Mouse (Mus musculus) cerebellum, postnatal 36 days (tissue): ENCODE data around the gene Slc4a1ap.
"Not testable (repeated sequence)": the region's sequence is repeated elsewhere in the genome, so short reads cannot be mapped to it uniquely, and the experiment has no call there.

Experiments used
- DNase-seq, 2 experiments: peaks; one replicate each; pipeline ENCODE4 v3.0.0; 2021 to 2022; ENCODE audit warnings: mixed read lengths in 2 of 2

Slc4a1ap gene

GRCm38 (mm10) chr5:31567951-31568657 lies 41.3 kb downstream of the Slc4a1ap start:
- DNase-seq, result no peak

GRCm38 (mm10) chr5:31571023-31571608 lies 44.3 kb downstream of the Slc4a1ap start:
- DNase-seq, result peak; percentile 29 to 45

DNA sequence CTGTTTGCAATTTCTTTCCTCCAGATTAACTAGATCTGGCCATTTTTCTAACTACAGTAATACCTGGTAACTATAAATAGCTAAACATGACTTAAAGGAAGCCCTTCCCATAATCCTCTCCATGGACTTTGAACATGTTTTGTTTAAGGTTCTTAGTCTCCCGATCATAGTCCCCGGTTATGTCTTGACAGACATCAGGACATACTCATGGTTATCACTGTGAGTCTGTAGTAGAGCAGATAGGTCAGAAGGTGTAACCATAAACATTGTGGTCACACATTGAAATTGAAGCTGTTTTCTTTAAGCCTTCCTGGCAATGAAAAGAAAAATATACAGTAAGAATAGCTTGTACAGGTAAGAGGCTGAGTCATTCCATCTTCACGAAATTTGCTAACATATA lies 46.9 kb downstream of the Slc4a1ap start:
- DNase-seq, result no peak

GRCm38 (mm10) chr5:31576539-31576975 lies 49.8 kb downstream of the Slc4a1ap start:
- no peak for DNase-seq

DNA sequence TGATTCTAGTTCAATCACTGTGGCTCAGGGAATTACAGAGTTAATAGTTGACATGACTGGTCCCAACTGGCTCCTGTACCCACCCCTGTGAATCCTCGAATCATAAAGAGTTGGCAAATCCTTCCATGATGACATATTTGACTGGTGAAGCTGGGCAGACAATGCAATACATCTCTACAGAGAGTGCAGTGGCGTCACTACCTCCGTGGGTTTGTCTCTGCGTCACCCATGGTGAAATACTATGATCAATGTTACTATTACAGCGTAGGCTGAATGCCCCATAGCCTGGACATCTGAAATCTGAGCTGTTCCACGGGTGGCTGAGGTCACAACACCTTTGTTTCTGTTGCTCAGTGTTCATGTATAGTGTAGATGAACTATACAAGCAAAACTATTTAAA lies 54.5 kb downstream of the Slc4a1ap start:
- DNase-seq, result no peak

- DNase-seq, result no peak
These were observed 55.1 kb downstream of the Slc4a1ap start for GRCm38 (mm10) chr5:31581932-31582331.

DNA sequence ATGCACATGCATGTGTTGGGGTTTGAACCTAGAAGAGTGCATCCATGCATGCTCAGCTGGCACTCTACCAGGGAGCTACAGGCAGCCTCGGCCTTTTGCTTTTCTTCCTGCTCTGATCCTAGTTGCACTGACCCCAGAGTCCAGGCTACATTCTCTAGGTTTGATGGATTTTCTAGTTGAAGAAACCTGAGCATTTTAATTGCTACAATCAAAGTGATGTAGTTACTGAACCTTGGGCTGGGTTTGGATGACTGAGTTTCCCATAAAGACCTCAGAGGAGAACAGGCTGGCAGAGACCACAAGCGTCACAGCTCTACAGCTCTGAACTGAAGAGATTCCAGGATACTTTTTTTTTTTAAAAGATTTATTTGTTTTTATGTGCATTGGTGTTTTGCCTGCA lies 56.5 kb downstream of the Slc4a1ap start:
- DNase-seq, result no peak

DNA sequence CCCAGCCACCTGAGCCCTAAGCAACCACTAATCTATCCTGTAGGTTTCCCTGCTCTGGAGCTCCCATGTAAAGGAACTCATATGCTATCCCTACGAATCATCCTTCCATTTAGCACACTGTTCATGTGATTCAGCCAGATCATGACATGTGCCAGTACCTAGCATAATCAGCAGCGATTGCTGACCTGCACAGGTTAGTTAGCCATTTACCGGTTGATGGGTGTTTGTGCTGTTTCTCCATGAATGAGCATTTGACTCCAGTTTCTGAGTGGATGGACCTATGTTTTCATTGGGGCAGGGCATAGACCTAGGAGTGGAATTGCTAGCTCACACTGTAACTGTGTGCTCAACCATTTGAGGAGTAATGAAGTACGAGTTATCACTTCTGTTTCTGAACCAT lies 58.7 kb downstream of the Slc4a1ap start:
- no peak for DNase-seq

DNA sequence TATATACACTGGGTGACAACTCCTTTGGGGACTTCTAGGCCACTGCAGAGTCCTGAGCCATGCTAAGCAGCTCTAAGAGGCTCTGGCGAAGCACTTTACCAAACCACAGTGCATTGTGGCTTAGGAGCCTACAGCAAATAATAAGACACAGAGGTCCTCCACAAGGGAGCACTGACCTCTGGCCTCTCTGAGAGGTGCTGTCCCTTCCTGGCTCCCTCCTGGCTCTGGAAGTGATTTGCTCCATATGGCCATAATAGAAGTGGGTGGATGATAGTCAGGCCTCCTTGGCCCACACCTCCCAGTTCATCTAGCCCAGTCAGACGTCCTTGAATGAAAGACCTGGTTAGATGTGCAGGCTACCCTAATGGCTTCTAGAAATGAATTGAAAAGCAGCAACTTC lies 61.2 kb downstream of the Slc4a1ap start:
- DNase-seq, result no peak

- not testable (repeated sequence) for DNase-seq
These were observed 61.9 kb downstream of the Slc4a1ap start for GRCm38 (mm10) chr5:31588672-31589071.

DNA sequence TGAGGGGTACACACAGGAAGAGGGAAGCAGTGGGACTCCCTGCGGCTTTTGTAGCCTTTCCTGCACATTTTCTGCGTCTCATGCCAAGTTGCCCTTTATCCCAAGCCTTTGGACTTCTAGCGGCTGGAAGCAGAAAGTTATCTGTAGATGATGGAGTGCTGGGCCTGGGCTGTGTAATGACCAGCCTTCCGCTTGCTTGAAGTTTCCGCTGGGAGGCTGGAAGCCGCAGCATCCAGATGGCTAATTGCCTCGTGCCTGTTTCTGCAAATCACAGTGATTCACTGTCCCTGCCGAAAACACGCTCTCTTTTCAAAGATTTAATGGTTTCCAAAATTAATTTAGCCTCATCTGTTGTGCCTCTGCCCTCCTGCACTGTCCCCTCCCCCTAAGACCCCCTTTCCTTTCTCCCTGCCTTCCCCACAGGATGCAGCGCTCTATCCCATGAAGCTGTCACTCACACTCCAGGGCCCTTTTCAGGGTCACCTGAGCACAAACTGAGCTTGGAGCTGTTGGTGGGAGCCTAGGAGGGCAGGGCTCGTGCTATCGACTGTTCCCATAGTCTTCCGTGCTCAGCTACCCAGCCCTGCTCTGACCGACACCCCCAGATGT lies 63.0 kb downstream of the Slc4a1ap start:
- no peak for DNase-seq

- no peak for DNase-seq
These were observed 64.3 kb downstream of the Slc4a1ap start for GRCm38 (mm10) chr5:31591122-31591521.

DNA sequence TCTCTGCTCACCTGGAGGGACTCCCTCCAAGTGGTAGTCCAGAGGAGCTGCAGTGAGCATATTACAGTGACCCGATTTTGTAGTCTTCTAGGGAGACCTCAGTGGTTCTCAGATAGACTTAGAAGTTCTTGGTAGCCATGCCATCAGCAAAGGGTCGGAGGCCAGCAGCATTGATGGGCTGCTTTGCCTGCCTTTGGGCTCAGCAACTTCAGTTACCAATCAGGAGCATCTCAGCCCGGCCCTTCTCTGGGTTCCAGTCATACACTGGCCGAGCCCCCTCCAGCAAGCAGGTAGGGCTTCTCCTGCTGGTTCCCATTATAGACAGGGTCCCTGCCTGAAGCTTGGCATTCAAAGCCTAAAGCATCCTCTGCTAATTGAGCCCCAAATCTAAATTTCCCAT lies 69.1 kb downstream of the Slc4a1ap start:
- no peak for DNase-seq

- peak; percentile 52 for DNase-seq
These were observed 70.0 kb downstream of the Slc4a1ap start, which contains the start of gene Mrpl33 for GRCm38 (mm10) chr5:31596481-31597429. TSS of gene Mrpl33 (plus strand) at chr5:31596935.

GRCm38 (mm10) chr5:31597430-31597944 lies 70.7 kb downstream of the Slc4a1ap start:
- DNase-seq, result no peak

- DNase-seq, result no peak
These were observed 71.3 kb downstream of the Slc4a1ap start for GRCm38 (mm10) chr5:31598121-31598520.

- peak; percentile 12 to 19 for DNase-seq
These were observed 71.8 kb downstream of the Slc4a1ap start for GRCm38 (mm10) chr5:31598579-31598978.

- no peak for DNase-seq
These were observed 72.4 kb downstream of the Slc4a1ap start for GRCm38 (mm10) chr5:31599161-31599560.

- no peak for DNase-seq
These were observed 74.4 kb downstream of the Slc4a1ap start for GRCm38 (mm10) chr5:31601162-31601722.

DNA sequence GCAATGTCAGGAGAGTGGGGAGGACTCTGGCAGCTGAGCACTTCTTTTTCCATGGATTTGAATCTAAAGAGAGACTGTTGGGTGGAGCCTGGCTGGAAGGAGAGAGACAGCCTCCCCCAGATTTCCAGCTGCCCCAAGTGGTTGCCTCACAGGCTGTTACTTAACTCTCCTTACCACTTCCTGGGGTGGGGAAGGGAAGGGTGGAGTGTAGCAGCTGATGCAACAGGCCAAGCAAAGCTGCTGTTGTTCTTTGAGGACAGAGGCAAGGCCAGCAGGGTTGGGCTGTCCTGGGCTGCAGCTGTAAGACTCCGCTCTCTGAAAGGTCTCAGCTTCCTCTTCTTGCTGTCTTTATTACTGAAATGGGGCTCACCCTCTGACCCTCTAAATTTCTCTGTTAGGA lies 75.6 kb downstream of the Slc4a1ap start:
- DNase-seq, result no peak

GRCm38 (mm10) chr5:31603766-31604165 lies 77.0 kb downstream of the Slc4a1ap start:
- no peak for DNase-seq

DNA sequence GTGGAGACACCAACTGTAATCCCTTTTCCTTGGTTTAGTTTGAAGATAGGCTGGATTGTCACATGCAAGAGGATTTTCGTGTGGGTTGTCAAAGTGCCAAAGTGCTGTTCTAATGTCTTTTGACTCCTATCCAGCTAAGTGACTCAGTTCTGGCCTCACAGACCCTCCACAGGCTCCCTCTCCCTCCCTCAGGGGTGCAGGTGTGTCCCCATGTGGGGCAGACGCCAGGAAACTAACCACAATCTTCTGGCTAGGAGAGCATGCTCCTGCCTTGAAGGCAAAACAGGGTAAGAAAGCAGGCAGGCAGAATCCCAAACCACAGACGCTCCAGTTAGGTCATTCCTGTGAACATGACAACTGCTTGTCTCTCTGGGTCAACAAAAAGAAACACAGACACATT lies 79.4 kb downstream of the Slc4a1ap start:
- no peak for DNase-seq
